Mouse (Mus musculus) spleen, postnatal 10 days (tissue): Measurements from ENCODE around the gene Rps6kl1.
A peak's percentile ranks its signal among the peaks of the same experiment; 100 is the strongest.

Experiments used
- DNase-seq, 2 experiments: peaks; one replicate each; pipeline ENCODE4 v3.0.0; 2021 to 2022; ENCODE audit warnings: low spot score in 2 of 2

The Rps6kl1 gene

DNA sequence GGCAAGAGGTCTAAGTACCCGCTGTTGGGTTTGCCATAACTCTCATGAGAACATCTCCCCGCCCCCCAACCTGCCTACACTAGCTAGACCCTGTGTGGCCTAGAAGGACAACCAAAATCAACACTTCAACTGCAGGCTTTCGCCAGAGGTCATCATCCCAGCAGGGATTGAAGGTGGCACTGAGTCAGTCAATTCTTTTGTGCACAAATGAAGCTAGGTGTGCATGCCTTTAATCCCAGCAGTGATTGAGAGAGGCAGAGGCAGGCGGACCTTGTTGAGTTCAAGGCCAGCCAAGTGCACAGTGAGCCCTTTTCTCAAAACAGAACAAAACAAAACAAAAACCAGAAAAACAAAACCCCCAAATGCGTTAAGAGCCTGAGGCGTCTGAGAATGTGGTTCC lies 10.0 kb downstream of the Rps6kl1 start:
- no peak for DNase-seq

DNA sequence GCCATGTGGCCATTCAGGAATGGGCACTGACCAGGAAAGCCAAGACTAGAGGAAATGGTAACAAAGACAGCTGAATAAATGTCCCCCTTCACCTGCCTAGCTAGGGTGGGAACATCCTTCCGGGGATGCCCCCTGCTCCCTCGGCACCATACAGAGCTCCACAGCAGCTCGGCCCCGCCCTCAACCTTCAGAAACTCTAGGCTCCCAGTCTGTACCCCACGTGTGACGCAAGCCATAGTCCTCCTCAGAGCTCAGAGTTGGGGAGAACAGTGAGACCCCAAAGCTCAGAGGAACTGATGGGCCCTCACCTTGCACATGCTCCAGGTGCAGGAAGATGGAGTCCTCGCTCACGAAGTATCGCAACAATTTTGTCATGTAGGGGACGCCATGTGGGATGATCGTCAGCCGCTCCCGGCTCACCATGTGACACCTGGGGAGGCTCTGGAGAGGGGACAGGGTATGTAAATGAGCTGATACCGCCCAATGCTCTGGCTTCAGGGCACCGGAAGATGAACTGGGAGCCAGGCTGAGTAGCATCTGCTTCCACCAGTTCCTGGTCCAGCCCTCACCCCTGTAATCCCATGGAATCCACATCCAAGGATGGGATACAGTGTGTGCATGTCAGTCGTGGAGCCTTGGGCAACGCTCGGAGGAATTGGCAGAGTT lies 10.9 kb downstream of the Rps6kl1 start:
- peak in 1 of 2 experiments; percentile 48 for DNase-seq

DNA sequence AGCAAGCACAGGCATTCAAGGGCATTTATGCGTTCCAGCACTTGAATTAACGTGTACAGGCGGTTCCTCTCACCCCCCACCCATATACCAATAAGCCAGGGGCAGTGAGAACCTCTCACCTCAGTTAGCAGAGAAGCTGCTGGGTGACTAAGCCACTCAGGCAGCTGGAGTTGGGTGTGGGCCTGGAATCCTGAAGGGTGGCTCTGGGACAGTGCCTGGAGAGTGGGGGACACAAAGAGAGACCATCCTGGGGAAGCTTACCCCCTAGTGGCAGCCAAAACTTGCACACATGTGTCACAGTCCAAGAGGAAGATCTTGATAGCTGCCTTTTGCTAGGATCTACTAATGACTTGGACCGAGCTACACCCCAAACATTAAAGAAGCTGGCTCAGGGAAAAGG lies 14.4 kb downstream of the Rps6kl1 start:
- DNase-seq = no peak

DNA sequence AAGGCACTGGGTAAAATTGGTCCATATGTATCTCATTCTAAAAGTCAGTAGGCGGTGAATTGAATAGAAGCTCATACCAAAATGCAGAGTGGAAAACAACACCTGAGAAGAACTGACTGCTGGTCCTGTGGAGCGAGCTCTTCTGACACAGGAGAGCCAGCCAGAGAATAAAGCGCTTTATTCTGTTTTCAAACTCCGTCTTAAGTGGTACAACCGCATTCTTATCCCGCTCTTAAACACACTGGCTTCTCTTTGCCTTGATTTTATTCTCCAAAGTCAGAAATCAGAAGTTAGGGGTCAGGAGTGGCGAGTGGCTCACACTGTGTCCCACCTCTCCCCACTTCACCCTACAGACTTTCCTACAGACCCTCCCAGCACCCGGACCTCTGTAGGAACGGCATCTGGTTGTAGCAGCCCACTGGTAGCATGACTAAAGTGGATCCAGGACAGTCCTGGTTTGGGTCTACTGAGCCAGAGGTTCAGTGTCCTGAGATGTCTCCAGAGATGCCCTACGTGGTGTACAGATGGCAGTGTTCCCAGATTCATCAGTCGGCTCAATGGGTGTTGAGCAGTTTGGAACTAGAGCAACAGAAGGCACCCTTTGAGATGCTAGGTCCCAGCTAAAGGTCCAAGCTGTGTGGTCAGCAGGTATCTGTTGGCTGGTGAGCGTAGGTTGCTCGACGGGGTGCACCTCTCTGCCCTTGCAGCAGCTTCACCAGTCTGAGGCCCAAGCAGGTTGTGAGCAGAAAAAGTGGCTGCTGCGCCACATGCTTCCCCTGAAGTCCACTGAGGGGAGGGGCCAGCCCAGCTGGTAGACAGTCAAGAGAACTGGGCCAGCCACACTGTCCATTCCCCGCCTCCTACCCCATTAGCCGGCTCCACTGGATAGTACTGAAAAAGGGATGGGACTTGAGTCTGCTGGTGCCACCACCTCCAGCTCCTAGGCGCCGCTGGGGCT lies 15.3 kb downstream of the Rps6kl1 start:
- DNase-seq = no peak

DNA sequence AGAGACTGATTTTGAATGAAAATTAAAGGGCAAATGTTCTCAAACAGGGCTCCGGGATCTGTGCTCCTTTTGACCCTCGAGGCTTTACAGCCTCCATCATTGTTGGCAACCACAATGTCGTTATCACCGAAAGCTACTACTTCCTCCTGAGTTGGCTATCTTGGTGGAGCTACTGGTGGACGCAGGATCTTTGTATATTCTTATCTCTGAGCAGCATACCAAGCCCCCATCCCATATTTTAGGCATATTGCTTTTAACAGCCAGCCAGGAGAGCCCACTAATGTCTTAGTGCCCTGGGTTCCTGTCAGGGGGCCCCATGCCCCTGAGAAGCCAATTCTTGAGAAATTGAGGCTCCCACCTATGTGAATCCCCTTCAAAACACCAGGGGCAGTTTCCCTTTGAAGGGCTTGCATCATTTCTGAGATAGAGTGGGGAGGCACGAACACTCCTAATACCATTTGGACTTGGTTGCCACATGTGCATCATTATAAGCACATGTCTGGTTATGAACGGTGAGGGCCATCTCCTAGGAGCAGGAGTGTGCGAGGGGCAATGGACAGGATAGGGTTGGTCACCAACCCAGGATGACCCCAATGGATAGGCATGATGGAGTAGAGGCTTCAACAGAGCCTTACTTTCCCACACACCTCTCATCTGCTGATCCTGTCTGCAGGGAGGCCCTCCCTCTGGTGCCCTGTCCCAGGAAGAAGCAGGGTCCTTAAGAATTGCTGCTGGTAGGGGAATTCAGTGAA lies 16.8 kb downstream of the Rps6kl1 start:
- DNase-seq = no peak

DNA sequence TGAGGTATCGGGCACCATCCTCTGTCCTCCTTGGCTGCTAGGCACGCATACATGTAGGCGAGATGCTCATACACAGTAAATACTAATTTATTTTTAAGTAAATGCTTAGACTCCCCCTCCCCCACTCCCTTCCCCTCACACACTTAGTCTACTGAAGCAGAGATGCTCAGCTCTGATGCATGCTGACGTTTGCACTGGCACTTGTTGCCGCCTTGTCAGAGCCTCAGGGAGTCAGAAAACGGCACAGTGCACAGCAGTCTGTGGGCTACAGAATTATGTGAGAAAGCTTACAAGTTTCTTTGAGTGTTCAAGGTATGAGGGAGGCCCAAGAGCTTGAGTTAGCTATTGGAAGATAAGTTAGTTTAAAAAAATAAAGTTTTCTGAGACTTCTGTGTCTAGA lies 19.7 kb downstream of the Rps6kl1 start:
- no peak for DNase-seq

DNA sequence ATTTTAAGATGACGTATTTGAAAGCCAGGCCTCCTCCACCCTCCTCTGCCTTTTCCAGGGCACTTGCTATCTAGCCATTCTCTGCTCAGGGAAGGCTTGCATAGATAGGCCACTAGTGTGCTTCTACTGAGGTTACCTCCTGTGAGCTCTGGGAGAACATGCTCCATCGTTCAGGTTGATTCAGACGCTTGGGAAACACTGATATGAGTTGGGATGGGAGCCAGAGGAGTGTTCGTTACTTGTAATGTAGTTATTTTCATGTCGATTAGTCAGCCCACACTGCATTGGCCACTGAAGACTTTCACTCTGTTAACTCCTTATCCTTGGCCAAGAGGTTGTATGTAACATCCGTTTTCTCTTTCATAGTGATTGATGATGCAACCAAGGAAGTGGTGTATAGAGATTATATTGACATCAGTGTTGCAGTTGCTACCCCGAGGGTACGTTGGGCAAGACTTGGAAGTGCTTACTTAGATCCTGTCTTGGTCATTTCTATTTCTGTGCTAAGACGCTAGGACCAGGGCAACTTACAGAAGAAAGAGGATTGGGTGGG lies 21.6 kb downstream of the Rps6kl1 start:
- no peak for DNase-seq

DNA sequence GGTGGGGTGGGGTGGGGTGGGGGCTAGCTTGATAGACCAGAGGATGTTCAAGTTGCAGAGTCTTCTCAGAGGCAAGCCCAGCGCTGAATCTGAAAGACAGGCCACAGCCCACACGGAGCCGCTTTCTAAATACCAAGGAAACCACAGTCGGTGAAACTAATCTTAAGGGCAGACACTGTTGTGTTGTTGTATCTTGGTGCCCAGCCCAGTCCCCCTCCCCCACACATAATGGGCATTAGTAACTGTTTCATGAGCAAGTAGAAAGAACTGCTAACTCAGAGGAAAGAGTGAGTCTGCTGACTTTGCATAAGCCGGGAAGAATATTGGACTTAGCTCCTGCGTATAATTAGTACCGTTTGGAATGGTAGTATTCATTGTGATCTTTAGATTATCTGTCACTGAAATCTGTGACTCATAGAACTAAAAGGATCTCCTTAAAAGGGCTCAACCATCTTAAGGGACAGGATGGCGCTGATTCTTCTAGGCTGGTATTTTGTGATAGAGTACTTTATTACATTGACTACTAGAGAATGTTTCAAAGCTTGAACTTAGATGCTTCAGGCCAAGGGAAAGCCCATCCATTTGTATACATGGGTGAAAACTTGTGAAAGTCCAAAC lies 24.0 kb downstream of the Rps6kl1 start:
- no peak for DNase-seq

DNA sequence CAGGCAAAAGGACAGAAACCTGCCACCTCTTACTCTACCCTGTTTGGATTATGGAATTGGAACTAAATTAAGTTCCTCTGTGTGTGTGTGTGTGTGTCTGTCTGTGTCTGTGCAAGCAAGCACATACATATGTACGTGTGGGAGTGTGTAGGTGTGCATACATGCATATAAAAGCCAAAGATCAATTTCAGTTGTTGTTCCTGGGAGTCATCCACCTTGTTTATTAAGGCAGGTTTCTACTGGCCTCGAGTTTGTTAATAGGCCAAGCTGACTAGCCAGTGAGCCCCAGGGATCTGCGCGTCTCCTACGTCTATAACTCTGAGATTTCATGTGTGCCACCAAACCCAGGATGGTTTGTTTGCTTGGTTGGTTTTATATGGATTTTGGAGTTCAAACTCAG lies 26.3 kb downstream of the Rps6kl1 start:
- no peak for DNase-seq

DNA sequence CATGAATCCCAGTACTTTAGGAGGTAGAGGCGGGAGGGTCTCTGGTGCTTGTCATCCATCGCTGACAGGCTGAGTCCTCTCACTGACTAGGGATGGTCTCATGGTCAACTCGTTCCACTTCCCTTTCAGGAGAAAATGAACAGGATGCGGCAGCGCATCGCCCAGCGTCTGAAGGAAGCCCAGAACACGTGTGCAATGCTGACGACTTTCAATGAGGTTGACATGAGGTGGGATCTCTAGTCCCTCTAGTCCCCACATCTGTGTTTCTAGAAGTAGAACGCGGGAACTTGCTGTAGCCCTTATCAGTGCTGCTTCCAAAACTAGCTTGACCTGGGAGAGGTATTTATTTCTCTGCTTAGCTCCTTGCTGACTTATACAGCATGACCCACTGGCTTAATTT lies 27.4 kb downstream of the Rps6kl1 start:
- DNase-seq = no peak

DNA sequence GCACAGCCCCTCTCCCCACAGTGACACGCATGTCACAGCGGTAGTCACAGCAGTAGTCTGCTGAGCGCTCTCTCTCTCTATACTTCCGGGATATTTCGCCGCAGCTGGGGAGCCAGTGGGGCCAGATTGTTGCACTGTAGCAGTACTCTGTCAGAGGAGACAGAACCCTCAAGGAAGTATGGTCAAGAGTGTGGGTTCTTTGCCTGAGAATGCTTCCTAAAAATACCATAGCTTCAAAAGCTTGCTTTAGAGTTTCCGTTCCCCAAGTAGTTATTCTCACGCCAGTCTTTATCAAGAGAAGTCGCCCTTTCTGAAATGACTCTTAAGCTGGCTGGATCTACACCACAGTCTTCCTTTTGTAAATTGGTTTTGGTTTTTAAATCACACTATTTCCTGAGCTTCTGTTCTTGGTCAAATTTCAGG lies 27.9 kb downstream of the Rps6kl1 start:
- DNase-seq = no peak

DNA sequence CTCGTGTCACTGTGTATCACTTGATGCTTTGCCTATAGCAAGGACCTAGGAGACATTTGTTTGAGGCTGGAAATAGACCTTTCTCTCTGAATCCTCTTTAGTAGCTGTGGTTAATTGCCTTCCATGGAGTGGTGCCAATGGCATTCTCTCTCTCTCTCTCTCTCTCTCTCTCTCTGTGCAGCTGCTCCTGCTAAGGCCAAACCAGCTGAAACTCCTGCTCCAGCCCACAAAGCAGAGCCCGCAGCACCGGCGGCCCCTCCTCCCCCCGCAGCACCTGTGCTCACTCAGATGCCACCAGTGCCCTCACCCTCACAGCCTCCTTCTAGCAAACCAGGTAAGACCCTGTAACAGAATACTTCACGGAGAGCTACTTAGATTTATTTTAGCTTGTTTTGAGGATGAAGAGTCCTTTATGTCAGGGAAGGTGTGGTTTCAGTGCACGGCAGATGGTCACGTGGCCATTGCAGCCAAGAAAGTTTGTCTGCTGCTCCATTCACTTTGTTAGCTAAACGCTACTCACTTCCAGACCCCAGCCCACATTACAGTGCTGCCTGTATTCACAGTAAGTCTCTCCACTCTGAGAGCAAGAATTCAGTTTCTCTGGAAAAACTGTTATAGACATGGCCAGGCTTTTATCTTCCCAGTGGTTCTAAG lies 29.1 kb downstream of the Rps6kl1 start:
- no peak for DNase-seq

DNA sequence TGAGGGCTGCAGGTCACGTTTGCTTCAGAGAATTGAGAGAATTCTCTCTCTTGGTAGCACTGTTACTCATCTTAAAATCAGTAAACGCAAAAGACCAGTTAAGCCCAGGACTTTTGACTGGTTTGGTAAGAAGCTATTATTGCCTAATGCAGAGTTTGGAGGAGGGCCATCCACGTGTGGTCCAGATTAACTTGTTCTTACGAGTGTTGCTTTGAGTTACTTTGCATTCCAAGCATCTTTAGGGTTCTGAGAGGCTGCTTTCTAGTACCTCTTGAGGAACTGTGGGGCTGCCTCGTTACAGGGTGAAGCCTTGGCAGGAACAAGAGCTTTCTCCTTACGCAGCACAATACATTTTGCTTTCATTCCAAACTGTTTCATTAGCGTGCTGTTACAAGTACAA lies 35.4 kb downstream of the Rps6kl1 start:
- DNase-seq = no peak

DNA sequence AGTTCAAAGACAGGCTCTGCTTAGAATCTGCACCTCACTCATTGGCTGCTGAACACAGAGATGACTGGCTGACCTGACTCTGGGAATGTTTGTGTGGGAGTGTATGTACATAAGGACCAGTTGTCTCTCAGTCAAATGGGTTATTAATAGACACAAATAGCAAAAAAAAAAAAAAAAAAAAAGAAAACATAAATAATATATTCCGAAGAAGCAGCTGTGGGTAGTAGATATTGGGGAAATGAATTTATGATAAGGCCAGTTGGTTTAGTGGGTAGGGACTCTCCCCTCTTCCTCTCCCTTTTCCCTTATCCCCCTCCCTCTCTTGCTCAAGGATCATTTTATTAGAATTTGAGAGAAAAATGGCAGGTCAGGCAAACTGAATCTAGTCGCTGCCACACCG lies 37.1 kb downstream of the Rps6kl1 start:
- DNase-seq = no peak

DNA sequence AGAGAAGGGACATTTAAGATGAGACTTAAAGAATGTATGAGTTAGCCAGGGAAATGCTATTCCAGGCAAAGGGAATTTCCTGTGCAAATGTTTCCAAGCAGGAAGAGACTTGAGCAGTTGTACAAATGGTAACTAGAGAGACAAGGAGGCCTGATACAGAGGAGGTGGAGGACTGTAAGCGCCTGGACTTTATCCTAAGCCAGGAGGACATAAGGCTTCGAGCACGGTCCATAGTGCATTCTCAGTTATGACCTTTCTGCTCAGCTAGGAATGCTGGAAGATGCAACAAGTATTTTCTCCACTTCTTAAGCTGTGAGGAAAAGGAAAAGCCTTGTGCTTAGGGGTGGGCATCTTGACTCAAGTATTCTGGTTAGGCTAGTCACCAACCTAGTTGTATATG lies 37.7 kb downstream of the Rps6kl1 start:
- no peak for DNase-seq

DNA sequence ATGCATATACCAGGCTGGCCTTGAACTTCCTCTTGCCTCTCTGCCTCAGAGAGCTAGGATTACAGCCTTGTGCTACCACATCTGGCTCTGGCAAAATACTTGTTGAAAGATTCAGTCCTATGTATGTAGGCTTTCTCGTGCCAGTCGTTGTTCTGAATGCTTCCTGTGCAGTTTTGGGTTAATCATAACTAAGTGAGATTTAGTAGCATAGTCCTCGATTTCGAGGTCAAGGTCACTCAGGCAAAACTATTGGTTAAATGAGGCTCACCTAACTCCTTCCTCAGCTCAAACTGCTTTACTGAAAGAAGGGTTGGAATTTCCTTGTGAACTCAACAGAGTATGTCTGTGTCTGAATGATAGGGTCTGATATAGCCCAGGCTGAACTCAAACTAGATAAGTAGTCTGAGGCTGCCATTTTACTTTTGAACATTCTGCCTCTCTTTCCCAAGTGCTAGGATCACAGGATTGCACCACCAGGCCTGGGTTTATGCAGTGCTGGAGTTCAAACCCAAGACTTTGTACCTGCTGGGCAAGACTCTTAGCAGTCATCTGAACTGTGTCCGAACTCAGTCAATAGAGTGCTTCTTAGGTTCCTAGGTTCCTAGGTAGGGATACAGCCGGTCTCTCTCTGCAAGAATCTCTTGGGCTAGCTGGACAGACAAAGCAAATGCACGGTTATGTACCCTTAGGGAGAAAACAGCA lies 38.4 kb downstream of the Rps6kl1 start:
- DNase-seq = no peak

DNA sequence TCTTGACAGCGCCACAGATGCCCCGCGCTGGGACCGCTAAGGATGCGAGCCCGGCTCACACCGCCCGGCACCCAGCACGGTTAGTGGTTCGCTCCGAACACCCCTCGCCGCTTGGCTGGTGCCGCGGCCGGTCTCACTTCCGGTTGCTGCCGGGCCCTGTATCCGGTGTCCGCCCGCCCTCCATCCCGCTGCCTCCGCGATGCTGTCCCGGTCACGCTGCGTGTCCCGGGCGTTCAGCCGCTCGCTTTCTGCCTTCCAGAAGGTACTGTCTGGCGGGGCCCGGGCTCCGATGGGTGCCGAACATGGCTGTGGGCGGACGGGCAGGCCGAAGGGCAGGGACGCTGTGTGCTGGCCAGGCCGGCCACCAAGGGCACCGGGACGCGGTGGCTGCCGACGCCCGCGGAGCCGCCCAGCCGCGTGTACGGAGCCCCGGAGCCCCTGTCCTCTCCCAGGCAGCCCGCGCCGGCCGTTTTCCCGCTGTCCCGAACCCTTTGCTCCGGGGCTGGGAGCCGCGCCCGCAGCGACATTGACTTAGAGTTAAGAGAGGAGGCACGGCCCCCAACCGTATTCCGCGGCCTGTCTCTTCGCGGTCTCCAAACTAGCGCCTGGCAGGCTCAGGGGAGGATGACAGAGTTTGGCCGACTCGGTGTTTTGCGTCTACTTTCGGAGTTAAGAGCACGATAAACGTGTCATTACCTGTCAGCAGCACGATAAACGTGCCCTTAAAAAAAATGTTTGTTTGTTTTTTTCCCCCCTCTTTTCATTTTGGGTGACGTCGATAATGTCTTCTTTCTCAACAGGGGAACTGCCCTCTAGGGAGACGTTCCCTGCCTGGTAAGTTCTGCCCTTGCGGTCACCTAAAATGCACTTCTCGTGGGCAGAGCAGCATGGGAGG lies 40.1 kb downstream of the Rps6kl1 start, which contains the start of the genes Prox2 and Dlst:
Gene Prox2, minus strand, starts transcription at position 62 of the 895 bp plus-strand sequence.
Gene Dlst, plus strand, starts transcription at position 136 of the 895 bp plus-strand sequence.
- DNase-seq = peak; percentile 91 to 93

DNA sequence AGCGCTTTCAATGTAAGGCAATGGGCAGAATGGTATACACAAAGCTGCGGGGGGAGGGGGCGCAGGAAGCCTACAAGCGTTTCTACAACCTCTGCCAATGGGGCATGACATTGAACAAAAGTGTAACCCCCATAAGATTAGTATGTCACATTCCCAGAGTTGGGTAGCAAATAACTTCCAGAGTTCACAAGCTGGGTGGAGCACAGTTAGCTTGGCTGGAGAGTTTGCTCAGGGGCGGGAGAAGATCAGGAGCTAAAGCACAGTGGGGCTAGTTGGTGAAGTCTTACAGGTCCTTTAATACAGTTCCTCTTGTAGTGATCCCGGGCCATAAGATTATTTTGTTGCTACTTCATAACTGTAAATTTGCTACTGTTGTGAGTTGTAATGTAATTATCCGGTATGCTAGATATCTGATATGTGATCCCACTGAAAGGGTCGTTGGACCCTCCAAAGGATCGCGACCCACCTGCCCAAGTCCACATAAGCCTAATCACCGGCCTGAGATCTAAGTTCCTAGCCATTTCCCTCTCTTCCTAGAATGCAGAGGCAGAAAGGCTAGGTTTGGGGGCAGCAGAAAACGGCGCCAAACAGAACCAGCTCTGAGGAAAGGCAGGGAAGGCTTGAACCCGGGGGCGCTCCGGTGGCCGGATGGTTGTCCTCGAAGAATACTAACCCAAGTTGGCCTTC lies 40.9 kb downstream of the Rps6kl1 start:
- peak; percentile 34 to 39 for DNase-seq

DNA sequence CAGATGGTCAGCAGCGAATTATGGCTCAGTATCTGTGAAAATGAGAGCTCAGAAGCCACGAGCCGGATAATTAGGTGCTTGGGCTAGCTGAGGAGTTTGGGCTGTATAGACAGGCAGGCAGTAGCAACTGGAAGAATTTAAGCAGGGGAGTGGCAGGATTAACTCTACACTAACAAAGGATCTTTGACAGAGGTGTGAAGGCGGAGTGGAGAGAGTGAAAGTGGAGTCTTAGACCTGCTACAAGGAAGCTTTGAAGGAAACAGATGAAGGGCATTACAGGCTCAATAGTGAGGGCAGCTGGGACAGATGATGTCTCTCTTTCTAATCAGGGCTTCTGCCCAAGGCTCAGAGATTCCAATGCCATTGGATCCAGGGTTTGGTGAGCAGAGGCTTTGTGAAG lies 41.6 kb downstream of the Rps6kl1 start:
- no peak for DNase-seq
